Mouse (Mus musculus) midbrain, embryonic 10.5 days (tissue): ENCODE measurements around the gene Dstn. TPM values are rescaled to one million over a fixed set of nuclear protein-coding genes. Genes with fewer than 3 reads are reported as not detected.

Source experiments
- DNase-seq: peaks from one replicate; pipeline ENCODE4 v3.0.0-alpha.2; 2017; ENCODE audit warnings: low spot score
- H3K27ac ChIP-seq: fragments of 300-500 bp; sonication (generic); replicated peaks from 2 replicates; pipeline ENCODE4 v1.5.1; 2016; ENCODE audit warnings: mild to moderate bottlenecking
- H3K27me3 ChIP-seq: fragments of 300-500 bp; sonication (generic); 2 replicates; pipeline ENCODE4 v1.6.1; 2016; ENCODE audit warnings: low read depth, mild to moderate bottlenecking; ENCODE audit not compliant: poor library complexity, severe bottlenecking
- H3K36me3 ChIP-seq: fragments of 300-500 bp; sonication (generic); 2 replicates; pipeline ENCODE4 v1.6.1; 2016; ENCODE audit warnings: mild to moderate bottlenecking, moderate library complexity
- H3K4me1 ChIP-seq: fragments of 300-500 bp; sonication (generic); 2 replicates; pipeline ENCODE4 v1.6.1; 2016
- H3K4me3 ChIP-seq: fragments of 300-500 bp; sonication (generic); 2 replicates; pipeline ENCODE4 v1.5.1; 2016; ENCODE audit warnings: mild to moderate bottlenecking, moderate library complexity
- H3K9me3 ChIP-seq: fragments of 300-500 bp; sonication (generic); replicated peaks from 2 replicates; pipeline ENCODE4 v1.6.1; 2016; ENCODE audit warnings: mild to moderate bottlenecking
- WGBS: fragments of 180-500 bp; shearing (Covaris S2); methylation state at CpG from one replicate; pipeline ENCODE4 v1.1.7; 2016; 5-methylcytosine and 5-hydroxymethylcytosine counted together
- polyA plus RNA-seq: library from polyadenylated mRNA; unstranded; fragments of >200 nt; fragmentation: Nextera tagmentation; extraction: Ambion mirVana; gene quantifications from 2 replicates; pipeline ENCODE4 v1.2.1, GENCODE M21; 2016

Dstn gene
- polyA plus RNA-seq, 1 experiment from 2014 or later = 314 TPM

GRCm38 (mm10) chr2:143950290-143951027 lies 35.3 kb downstream of the Dstn start:
- no peak for DNase-seq
- 92% methylated on average over 5 of the region's 5 CpGs for WGBS
- Histone ChIP-seq H3K9me3 (no peaks in the 10 kb centered on the region), H3K4me3 (no peak overlapping the region), H3K27ac (no peak overlapping the region), H3K4me1 (no peaks in the 10 kb centered on the region), H3K27me3 (no peaks in the 10 kb centered on the region), H3K36me3 (peaks cover 100% of the 10 kb centered on the region)

- DNase-seq = no peak
- 84% methylated on average over 1 of the region's 1 CpGs for WGBS
- Histone ChIP-seq H3K4me1 (no peaks in the 10 kb centered on the region), H3K9me3 (no peaks in the 10 kb centered on the region), H3K4me3 (no peak overlapping the region), H3K27me3 (no peaks in the 10 kb centered on the region), H3K27ac (no peak overlapping the region), H3K36me3 (peaks cover 100% of the 10 kb centered on the region)
Observed at GRCm38 (mm10) chr2:143951028-143951420, 35.9 kb downstream of the Dstn start.

- H3K4me1 ChIP-seq = no peaks in the 10 kb centered on the region
- no peaks in the 10 kb centered on the region for H3K27me3 ChIP-seq
- H3K27ac ChIP-seq = no peak overlapping the region
- 89% methylated on average over 5 of the region's 5 CpGs for WGBS
- DNase-seq = no peak
- H3K36me3 ChIP-seq = peaks cover 100% of the 10 kb centered on the region
- H3K4me3 ChIP-seq = no peak overlapping the region
- no peaks in the 10 kb centered on the region for H3K9me3 ChIP-seq
Observed at GRCm38 (mm10) chr2:143951546-143952315, 36.6 kb downstream of the Dstn start.

GRCm38 (mm10) chr2:143953944-143954343 lies 38.8 kb downstream of the Dstn start:
- 89% methylated on average over 4 of the region's 4 CpGs for WGBS

GRCm38 (mm10) chr2:143955004-143955403 lies 39.9 kb downstream of the Dstn start:
- no peak for DNase-seq
- Histone ChIP-seq H3K27me3 (no peaks in the 10 kb centered on the region), H3K27ac (no peak overlapping the region), H3K4me3 (no peak overlapping the region), H3K9me3 (peaks cover 9% of the 10 kb centered on the region), H3K4me1 (no peaks in the 10 kb centered on the region), H3K36me3 (peaks cover 97% of the 10 kb centered on the region)
- 84% methylated on average over 4 of the region's 4 CpGs for WGBS

More at GRCm38 (mm10) chr2:143953944-143954343, 38.8 kb downstream of the Dstn start:
- H3K27ac ChIP-seq = no peak overlapping the region
- H3K9me3 ChIP-seq = 0 out of 2 replicates have a peak, but pooled peaks cover 2% of the 10 kb centered on the region
- H3K36me3 ChIP-seq = peaks cover 99% of the 10 kb centered on the region
- H3K4me3 ChIP-seq = no peak overlapping the region
- no peak for DNase-seq
- no peaks in the 10 kb centered on the region for H3K27me3 ChIP-seq
- H3K4me1 ChIP-seq = no peaks in the 10 kb centered on the region

- H3K4me3 ChIP-seq = no peak overlapping the region
- H3K9me3 ChIP-seq = peaks cover 9% of the 10 kb centered on the region
- H3K4me1 ChIP-seq = no peaks in the 10 kb centered on the region
- no peak overlapping the region for H3K27ac ChIP-seq
- 93% methylated on average over 4 of the region's 4 CpGs for WGBS
- no peak for DNase-seq
- H3K36me3 ChIP-seq = peaks cover 96% of the 10 kb centered on the region
- no peaks in the 10 kb centered on the region for H3K27me3 ChIP-seq
Observed at GRCm38 (mm10) chr2:143955746-143956145, 40.6 kb downstream of the Dstn start.

- Histone ChIP-seq H3K9me3 (peaks cover 9% of the 10 kb centered on the region), H3K27me3 (no peaks in the 10 kb centered on the region), H3K27ac (no peak overlapping the region), H3K4me3 (no peak overlapping the region), H3K36me3 (peaks cover 96% of the 10 kb centered on the region), H3K4me1 (no peaks in the 10 kb centered on the region)
- 91% methylated on average over 5 of the region's 5 CpGs for WGBS
- DNase-seq = no peak
Observed at GRCm38 (mm10) chr2:143962192-143962591, 47.1 kb downstream of the Dstn start.

- Histone ChIP-seq H3K36me3 (peaks cover 96% of the 10 kb centered on the region), H3K4me1 (no peaks in the 10 kb centered on the region), H3K4me3 (no peak overlapping the region), H3K27ac (no peak overlapping the region), H3K27me3 (no peaks in the 10 kb centered on the region), H3K9me3 (peaks cover 6% of the 10 kb centered on the region)
- DNase-seq = no peak
- WGBS = 100% methylated on average over 1 of the region's 1 CpGs
Observed at GRCm38 (mm10) chr2:143963318-143963717, 48.2 kb downstream of the Dstn start.

GRCm38 (mm10) chr2:143969260-143969659 lies 54.1 kb downstream of the Dstn start:
- no peak overlapping the region for H3K4me3 ChIP-seq
- no peaks in the 10 kb centered on the region for H3K4me1 ChIP-seq
- peaks cover 97% of the 10 kb centered on the region for H3K36me3 ChIP-seq
- no peak overlapping the region for H3K27ac ChIP-seq
- H3K9me3 ChIP-seq = no peaks in the 10 kb centered on the region
- H3K27me3 ChIP-seq = no peaks in the 10 kb centered on the region
- 93% methylated on average over 7 of the region's 7 CpGs for WGBS
- DNase-seq = no peak

GRCm38 (mm10) chr2:143970841-143971240 lies 55.7 kb downstream of the Dstn start:
- Histone ChIP-seq H3K27ac (no peak overlapping the region), H3K9me3 (no peaks in the 10 kb centered on the region), H3K4me3 (no peak overlapping the region), H3K4me1 (no peaks in the 10 kb centered on the region), H3K36me3 (peaks cover 84% of the 10 kb centered on the region), H3K27me3 (no peaks in the 10 kb centered on the region)
- no peak for DNase-seq
- 94% methylated on average over 2 of the region's 2 CpGs for WGBS

GRCm38 (mm10) chr2:143971887-143972286 lies 56.8 kb downstream of the Dstn start:
- Histone ChIP-seq H3K27ac (no peak overlapping the region), H3K9me3 (no peaks in the 10 kb centered on the region), H3K27me3 (no peaks in the 10 kb centered on the region), H3K36me3 (peaks cover 74% of the 10 kb centered on the region), H3K4me3 (no peak overlapping the region), H3K4me1 (no peaks in the 10 kb centered on the region)
- WGBS = 88% methylated on average over 2 of the region's 2 CpGs
- no peak for DNase-seq

GRCm38 (mm10) chr2:143973161-143973560 lies 58.0 kb downstream of the Dstn start:
- WGBS = 91% methylated on average over 7 of the region's 7 CpGs
- H3K4me3 ChIP-seq = no peak overlapping the region
- H3K9me3 ChIP-seq = no peaks in the 10 kb centered on the region
- no peaks in the 10 kb centered on the region for H3K4me1 ChIP-seq
- no peak overlapping the region for H3K27ac ChIP-seq
- no peak for DNase-seq
- peaks cover 61% of the 10 kb centered on the region for H3K36me3 ChIP-seq
- H3K27me3 ChIP-seq = no peaks in the 10 kb centered on the region

GRCm38 (mm10) chr2:143975146-143975649 lies 60.1 kb downstream of the Dstn start:
- H3K9me3 ChIP-seq = no peaks in the 10 kb centered on the region
- no peak overlapping the region for H3K27ac ChIP-seq
- H3K36me3 ChIP-seq = peaks cover 44% of the 10 kb centered on the region
- no peak for DNase-seq
- H3K4me3 ChIP-seq = no peak overlapping the region
- H3K27me3 ChIP-seq = no peaks in the 10 kb centered on the region
- no peaks in the 10 kb centered on the region for H3K4me1 ChIP-seq
- WGBS = 94% methylated on average over 5 of the region's 5 CpGs
